Mouse (Mus musculus) B cell, adult (primary cell): ENCODE data around the gene Etv3. TPM values are rescaled to one million over a fixed set of nuclear protein-coding genes. Genes with fewer than 3 reads are reported as not detected.

ENCODE experiments used
- total RNA-seq: library from RNA; stranded (reverse); gene quantifications from 4 replicates; pipeline ENCODE4 v1.2.4, GENCODE M21; 2023; ENCODE audit not compliant: inconsistent age

Gene Etv3
- total RNA-seq: 72.0 to 78.8 TPM (median 75.0 TPM) in 4 replicates

DNA sequence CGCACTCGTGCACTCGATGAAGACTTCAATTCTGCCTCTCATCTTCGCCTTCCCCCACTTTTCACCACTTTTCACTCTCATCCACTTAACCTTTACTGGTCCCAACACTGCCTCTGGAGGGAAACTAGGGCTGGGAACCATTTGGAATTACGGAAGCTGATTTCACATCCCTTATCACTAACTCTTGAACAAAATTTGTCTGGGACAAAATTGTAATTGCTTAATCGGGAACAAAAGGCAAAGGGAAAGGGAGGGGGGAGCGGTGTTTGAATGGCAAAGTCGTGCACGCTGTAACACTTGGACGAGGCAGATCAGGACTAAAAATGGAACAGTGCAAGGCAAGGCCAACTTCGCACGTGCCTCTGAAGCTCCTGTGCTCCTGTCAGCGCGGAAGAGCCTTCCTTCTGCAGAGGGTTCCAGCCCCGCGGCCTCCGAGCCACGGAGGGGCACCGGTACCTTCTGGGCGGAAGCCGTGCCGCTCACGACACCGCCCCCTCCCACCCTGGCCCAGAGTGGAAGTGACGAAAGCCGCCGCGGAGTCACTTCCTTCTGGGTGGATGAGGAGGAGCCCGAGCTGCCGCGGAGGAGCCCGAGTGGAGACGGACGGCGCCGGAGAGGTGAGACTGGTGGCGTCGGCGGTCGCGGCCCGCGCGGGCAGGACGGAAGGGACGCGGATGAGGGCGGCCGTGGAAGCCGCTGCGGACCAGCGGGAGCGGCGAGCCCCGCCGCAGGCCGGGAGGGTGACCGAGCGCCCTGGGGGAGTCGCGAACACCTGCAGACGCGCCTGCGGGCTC lies at the start of gene Etv3:
TSS of gene Etv3 (plus strand) at position 365 of the 794 bp plus-strand sequence.

Other genes with a start within 250 kb of the Etv3 start
- gene Cd5l, start 167.5 kb upstream of the Etv3 start, total RNA-seq: 1.8 to 4.9 TPM (median 3.2 TPM) in 4 replicates
- 377 to 383 TPM (median 382 TPM) in 4 replicates for gene Fcrl1, start 149.0 kb upstream of the Etv3 start, total RNA-seq
- gene Fcrl5, start 89.6 kb upstream of the Etv3 start, total RNA-seq: 30.2 to 36.6 TPM (median 33.1 TPM) in 4 replicates
- 27.4 to 30.8 TPM (median 29.9 TPM) in 4 replicates for gene Arhgef11, start 92.2 kb downstream of the Etv3 start, total RNA-seq
- 0.26 to 1.7 TPM (median 0.80 TPM) in 3 of 4 replicates, not detected in the other for gene Lrrc71, start 223.2 kb downstream of the Etv3 start, total RNA-seq